Mouse (Mus musculus) macrophage (primary cell): ENCODE results near the gene Slc38a5. TPM values are rescaled to one million over a fixed set of nuclear protein-coding genes. Genes with fewer than 3 reads are reported as not detected.

Experiments
- H3K27ac ChIP-seq: fragments of 350-480 bp; formaldehyde crosslinking; 2 replicates; pipeline ENCODE4 v1.9.0; 2021
- H3K36me3 ChIP-seq: fragments of 350-480 bp; formaldehyde crosslinking; 2 replicates; pipeline ENCODE4 v1.9.0; 2021; ENCODE audit errors: inconsistent target
- H3K4me3 ChIP-seq: fragments of 350-480 bp; formaldehyde crosslinking; 2 replicates; pipeline ENCODE4 v1.9.0; 2021; ENCODE audit errors: inconsistent target
- H3K79me2 ChIP-seq: fragments of 350-480 bp; formaldehyde crosslinking; 2 replicates; pipeline ENCODE4 v1.9.0; 2021; ENCODE audit errors: inconsistent target
- WGBS: methylation state at CpG from one replicate; pipeline ENCODE4 v1.1.7; 2026; ENCODE audit warnings: inconsistent platforms; ENCODE audit not compliant: missing documents; 5-methylcytosine and 5-hydroxymethylcytosine counted together
- polyA plus RNA-seq: library from polyadenylated mRNA; stranded (reverse); fragments of 250-400 nt; gene quantifications from 3 replicates; pipeline ENCODE4 v1.2.4, GENCODE M21; 2018; ENCODE audit warnings: inconsistent platforms
- total RNA-seq, 78 experiments: library from RNA; depleted of rRNA; stranded (reverse); fragments of 250-400 nt; gene quantifications; 1 replicate in 9 of 78; 2 replicates in 24 of 78; 3 replicates in 43 of 78; 4 replicates in 2 of 78; pipeline ENCODE4 v1.2.4; 2018; ENCODE audit warnings: inconsistent platforms in 56 of 78

The Slc38a5 gene
- not detected for total RNA-seq (2018; cell fraction: chromatin; rRNA removed)
- not detected for total RNA-seq (2018; cell fraction: cytosol; rRNA removed)
- total RNA-seq (2018; cell fraction: nucleus; rRNA removed) = not detected
- polyA plus RNA-seq = not detected in 3 replicates

DNA sequence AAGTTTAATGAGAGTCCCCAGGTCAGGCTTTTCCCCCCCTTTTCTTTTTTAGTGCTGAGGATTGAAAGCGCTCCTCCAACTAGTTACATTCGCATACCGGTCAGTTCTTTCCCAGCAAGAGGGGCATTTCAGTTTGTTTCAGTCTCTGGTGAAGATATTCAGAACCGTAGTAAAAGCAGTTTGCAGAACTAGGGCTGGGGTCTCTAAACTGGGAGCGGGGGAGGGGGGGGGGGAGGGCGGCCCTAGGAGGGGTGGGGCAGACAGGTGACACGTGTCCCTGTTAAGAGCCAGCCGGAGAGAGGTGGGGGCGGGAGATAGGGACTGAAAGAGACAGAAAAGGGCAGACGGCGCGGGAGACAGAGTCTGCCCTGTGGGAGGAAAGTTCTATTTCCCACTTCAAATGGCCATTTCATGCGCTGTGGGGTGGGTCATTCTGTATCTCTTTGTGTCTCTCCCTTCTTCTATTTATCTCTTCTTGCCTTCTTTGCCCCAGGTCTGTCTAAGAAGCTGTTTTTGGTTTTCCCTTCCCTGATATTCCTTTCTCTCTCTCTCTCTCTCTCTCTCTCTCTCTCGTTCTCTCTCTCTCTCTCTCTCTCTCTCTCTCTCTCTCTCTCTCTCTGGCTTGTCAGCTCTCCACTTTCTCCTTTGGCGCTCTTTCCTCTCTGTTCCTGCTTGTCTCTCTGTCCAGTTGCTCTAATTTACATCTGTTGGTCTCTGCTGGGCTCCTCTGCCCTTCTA, at the start of gene Slc38a5:
TSS of gene Slc38a5 (plus strand) at position 51 of the 738 bp plus-strand sequence.
- H3K27ac ChIP-seq = no peak within 1 kb of the TSS
- 23% methylated on average over 12 of the region's 15 CpGs for WGBS

DNA sequence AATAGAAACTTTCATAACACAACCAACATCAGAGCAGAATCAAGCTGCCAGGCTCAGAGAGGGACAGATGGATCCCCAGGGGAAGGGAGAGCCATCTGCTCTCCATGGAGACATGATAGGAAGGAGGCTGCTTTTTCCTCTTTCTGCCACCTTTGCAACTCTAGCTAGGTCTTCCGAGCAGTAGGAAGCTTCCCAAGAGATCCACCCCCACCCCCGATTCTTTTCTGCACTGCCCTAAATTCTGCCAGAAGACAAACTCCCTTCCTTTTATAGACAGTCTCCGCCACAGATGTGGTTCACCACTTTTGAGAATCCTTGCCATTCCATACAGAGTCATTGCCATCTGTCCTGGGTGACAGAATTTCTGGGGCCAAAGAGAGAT, 48.6 kb upstream of the Slc38a5 start:
- H3K27ac ChIP-seq = no peak overlapping the region
- 85% methylated on average over 3 of the region's 3 CpGs for WGBS
- H3K79me2 ChIP-seq = no peaks in the 10 kb centered on the region
- no peaks in the 10 kb centered on the region for H3K36me3 ChIP-seq
- H3K4me3 ChIP-seq = no peak overlapping the region

More for the DNA sequence above, at the start of gene Slc38a5:
- Histone ChIP-seq H3K36me3 (no peaks in the 10 kb centered on the region), H3K4me3 (no peak within 1 kb of the TSS), H3K79me2 (no peaks in the 10 kb centered on the region)

DNA sequence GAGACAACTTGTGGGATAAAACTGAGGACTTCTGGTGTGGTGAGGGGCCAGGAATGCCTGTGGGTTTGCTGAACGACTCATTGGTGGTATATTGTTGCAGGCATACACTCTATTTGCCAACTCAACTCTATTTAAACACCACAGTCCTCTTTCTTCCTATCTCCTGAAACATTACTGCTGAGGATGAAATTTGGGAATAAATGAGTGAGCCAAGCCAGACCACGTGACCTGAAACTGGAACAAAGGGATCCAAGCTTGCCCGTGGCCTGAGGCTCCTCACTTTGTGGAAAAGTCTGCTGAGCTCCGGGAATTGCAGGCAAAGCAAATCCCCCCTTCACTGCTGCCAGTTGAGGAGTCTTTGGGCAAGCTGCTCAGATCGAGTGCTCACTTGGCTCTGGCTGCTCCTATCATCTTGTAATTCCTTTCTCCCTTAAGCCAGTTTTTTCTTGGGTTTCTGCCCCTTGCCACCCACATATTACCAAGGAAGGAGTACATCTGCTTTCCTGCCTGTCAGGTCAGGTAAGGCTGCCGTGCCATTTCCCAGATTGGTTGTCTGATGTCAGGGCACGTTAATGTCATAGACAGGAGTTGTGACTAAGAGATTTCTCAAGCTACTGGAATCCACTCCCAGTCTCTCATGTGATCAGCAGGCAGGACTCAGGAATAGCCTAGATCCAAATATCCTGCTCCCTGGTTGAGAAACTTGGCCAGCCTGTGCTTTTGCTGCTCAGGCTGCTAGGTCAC, 48.1 kb upstream of the Slc38a5 start:
- no peaks in the 10 kb centered on the region for H3K79me2 ChIP-seq
- 90% methylated on average over 6 of the region's 7 CpGs for WGBS

GRCm38 (mm10) chrX:8223473-8223872, 47.5 kb upstream of the Slc38a5 start:
- Histone ChIP-seq H3K36me3 (no peaks in the 10 kb centered on the region), H3K27ac (no peak overlapping the region), H3K79me2 (no peaks in the 10 kb centered on the region), H3K4me3 (no peak overlapping the region)
- 89% methylated on average over 4 of the region's 7 CpGs for WGBS

More for the DNA sequence above, 48.1 kb upstream of the Slc38a5 start:
- no peak overlapping the region for H3K4me3 ChIP-seq
- no peaks in the 10 kb centered on the region for H3K36me3 ChIP-seq
- H3K27ac ChIP-seq = no peak overlapping the region

DNA sequence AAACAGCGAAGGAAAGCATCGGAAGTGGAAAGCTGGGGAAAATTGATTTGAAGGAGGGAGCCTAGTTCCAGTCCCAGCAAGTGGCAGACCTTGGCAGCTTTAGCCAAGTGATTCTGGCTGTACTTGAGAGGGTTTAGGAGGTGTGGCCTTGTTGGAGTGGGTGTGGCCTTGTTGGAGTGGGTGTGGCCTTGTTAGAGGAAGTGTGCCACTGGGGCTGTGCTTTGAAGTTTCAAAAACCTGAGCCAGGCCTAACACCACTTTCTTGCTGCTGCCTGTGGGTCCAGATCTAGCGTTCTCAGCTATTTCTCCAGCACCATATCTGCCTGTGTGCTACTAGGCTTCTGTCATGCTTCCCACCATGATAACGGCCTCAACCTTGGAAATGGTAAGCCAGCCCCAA, 40.7 kb upstream of the Slc38a5 start:
- no peaks in the 10 kb centered on the region for H3K79me2 ChIP-seq
- no peak overlapping the region for H3K4me3 ChIP-seq
- no peak overlapping the region for H3K27ac ChIP-seq
- no peaks in the 10 kb centered on the region for H3K36me3 ChIP-seq
- WGBS = 81% methylated on average over 4 of the region's 4 CpGs

- WGBS = 96% methylated on average over 2 of the region's 3 CpGs
- Histone ChIP-seq H3K79me2 (no peaks in the 10 kb centered on the region), H3K4me3 (no peak overlapping the region)
These were observed 37.3 kb upstream of the Slc38a5 start for GRCm38 (mm10) chrX:8233602-8234001.

GRCm38 (mm10) chrX:8236704-8237103, 34.2 kb upstream of the Slc38a5 start:
- no peak overlapping the region for H3K27ac ChIP-seq
- no peak overlapping the region for H3K4me3 ChIP-seq
- no peaks in the 10 kb centered on the region for H3K79me2 ChIP-seq
- no peaks in the 10 kb centered on the region for H3K36me3 ChIP-seq
- 100% methylated on average over 1 of the region's 2 CpGs for WGBS

More at GRCm38 (mm10) chrX:8233602-8234001, 37.3 kb upstream of the Slc38a5 start:
- Histone ChIP-seq H3K36me3 (no peaks in the 10 kb centered on the region), H3K27ac (no peak overlapping the region)

DNA sequence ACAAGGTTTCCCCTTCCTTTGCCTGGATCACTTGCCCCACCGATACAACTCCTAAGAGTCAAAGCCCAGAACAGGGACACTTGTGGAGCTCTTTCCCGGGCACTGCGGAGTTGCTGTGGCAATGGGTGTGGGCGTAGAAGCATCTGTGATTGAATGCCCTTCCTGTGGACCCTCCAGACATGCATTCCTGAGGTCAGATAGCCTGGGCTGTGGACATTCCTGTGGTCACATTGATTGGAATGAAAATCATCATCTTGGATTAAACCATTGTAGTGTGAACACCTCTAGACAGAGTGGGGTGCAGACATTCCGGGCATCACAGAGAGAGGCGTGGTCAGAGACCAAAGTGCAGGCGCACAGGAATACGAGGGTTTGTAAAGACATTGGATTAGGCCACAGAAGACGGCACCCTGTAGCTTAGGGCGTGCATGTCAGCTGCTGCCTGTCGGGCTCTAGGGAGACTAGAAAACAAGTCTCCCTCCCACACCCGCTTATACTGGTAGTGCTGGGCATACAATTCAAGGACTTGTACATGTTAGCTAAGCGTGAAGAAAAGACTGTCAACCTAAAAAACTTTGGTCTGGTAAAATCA, 32.0 kb upstream of the Slc38a5 start:
- Histone ChIP-seq H3K27ac (no peak overlapping the region), H3K79me2 (no peaks in the 10 kb centered on the region), H3K36me3 (no peaks in the 10 kb centered on the region), H3K4me3 (no peak overlapping the region)
- 93% methylated on average over 12 of the region's 13 CpGs for WGBS

DNA sequence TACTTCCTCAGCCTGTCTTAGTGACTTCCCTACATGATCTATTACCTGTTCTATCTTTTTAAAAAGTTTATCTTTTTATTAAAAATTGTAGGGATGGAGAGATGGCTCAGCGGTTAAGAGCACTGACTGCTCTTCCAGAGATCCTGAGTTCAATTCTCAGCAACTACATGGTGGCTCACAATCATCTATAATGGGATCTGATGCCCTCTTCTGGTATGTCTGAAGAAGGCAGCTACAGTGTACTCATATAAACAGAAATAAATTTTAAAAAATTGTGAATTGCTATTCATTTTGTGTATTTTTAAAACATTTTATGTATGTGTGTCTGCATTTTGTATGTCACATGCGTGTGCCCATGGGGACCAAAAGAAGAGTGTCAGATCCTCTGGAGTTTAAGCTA, 23.3 kb upstream of the Slc38a5 start:
- Histone ChIP-seq H3K4me3 (no peak overlapping the region), H3K27ac (no peak overlapping the region), H3K79me2 (peaks cover 12% of the 10 kb centered on the region; the same call in 1 of the 2 replicates), H3K36me3 (no peaks in the 10 kb centered on the region)
- WGBS = 92% methylated on average over 2 of the region's 2 CpGs

DNA sequence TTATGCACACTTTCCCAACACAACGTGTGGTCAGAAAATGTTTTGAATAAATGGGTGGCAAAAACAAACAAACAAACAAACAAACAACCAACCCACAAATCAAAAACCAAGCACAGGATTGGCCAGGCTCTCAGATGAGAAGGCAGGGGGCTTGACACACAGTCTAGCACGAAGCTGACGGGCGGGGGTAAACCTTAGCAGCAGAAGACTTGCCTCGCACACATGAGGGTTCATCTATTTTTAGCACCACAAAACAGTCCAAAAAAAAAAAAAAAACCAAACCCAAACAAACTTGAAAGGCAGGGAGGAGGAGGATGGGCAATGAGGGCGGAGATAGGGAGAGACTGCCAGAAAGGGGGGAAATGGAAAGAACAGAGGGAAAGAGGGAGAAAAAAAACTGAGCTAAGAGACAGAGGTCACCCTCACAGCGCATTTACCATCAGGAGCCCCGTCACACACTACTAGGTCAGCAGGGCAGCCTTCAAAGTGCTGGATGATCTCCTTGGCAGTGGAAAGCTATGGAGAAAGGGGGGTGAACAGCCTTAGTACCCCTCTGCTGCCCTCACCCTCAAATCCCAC, 22.3 kb upstream of the Slc38a5 start:
- Histone ChIP-seq H3K27ac (no peak overlapping the region), H3K79me2 (peaks cover 12% of the 10 kb centered on the region; the same call in 1 of the 2 replicates), H3K36me3 (no peaks in the 10 kb centered on the region), H3K4me3 (no peak overlapping the region)
- WGBS = 84% methylated on average over 7 of the region's 8 CpGs

DNA sequence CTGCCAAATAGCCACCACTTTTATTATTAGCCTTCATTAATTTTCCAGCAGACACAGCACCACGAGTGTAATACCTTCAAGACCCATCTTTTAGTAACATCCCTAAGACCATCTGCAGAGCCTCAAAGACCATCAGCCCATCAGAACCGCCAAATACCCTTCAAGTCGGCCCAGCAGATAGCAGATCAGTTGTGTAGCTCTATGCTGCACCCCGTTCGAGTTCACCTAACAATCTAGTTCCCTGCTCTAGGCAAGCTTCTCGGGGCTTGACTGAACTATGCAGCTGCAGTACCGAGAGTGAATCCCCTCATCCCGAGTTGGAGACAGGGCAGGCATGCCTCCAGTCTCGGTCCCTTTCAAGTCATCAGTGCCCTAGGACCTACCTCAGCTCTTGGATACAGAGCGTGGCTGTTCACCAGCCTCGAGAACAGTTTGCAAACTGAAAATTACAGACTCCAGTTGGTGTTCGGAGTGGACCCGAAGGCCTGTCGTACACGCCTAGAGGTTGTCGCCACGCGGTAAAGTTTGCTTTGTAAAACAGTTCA, 19.1 kb upstream of the Slc38a5 start:
- Histone ChIP-seq H3K79me2 (peaks cover 12% of the 10 kb centered on the region; the same call in 1 of the 2 replicates), H3K4me3 (peak overlapping the region; percentile 70), H3K27ac (peak overlapping the region; percentile 60), H3K36me3 (no peaks in the 10 kb centered on the region)
- WGBS = 31% methylated on average over 18 of the region's 18 CpGs

- 20% methylated on average over 41 of the region's 45 CpGs for WGBS
- Histone ChIP-seq H3K36me3 (no peaks in the 10 kb centered on the region), H3K27ac (peak within 1 kb of the TSS; percentile 60), H3K4me3 (peak within 1 kb of the TSS; percentile 70), H3K79me2 (peaks cover 12% of the 10 kb centered on the region; the same call in 1 of the 2 replicates)
These were observed 18.3 kb upstream of the Slc38a5 start, which contains the start of gene Ftsj1 for GRCm38 (mm10) chrX:8252334-8253285. TSS of gene Ftsj1 (minus strand) at chrX:8252406.

- Histone ChIP-seq H3K36me3 (no peaks in the 10 kb centered on the region), H3K79me2 (peaks cover 12% of the 10 kb centered on the region; the same call in 1 of the 2 replicates), H3K27ac (no peak overlapping the region), H3K4me3 (no peak overlapping the region)
- 62% methylated on average over 2 of the region's 2 CpGs for WGBS
These were observed 17.2 kb upstream of the Slc38a5 start for GRCm38 (mm10) chrX:8253711-8254110.
